Mouse (Mus musculus) splenic B cell, adult 2 months (primary cell): ENCODE results near the gene Tnni3k.
"Not testable (repeated sequence)": the region's sequence is repeated elsewhere in the genome, so short reads cannot be mapped to it uniquely, and the experiment has no call there.

ENCODE experiments used
- DNase-seq: peaks from one replicate; pipeline ENCODE4 v3.0.0-alpha.2; 2011; ENCODE audit warnings: low read depth, low spot score
- H3K27me3 ChIP-seq: 2 replicates; pipeline ENCODE4 v1.6.1; 2012; ENCODE audit warnings: mild to moderate bottlenecking, low read length, moderate library complexity, mixed read lengths; ENCODE audit not compliant: control insufficient read depth, poor library complexity, insufficient read depth, severe bottlenecking
- H3K36me3 ChIP-seq: 2 replicates; pipeline ENCODE4 v1.6.1; 2012; ENCODE audit warnings: mild to moderate bottlenecking, low read length, moderate library complexity, mixed read lengths; ENCODE audit not compliant: control insufficient read depth, poor library complexity, insufficient read depth, severe bottlenecking

Gene Tnni3k

GRCm38 (mm10) chr3:154834373-154834772, 220.8 kb downstream of the Tnni3k start:
- no peaks in the 10 kb centered on the region for H3K36me3 ChIP-seq
- H3K27me3 ChIP-seq = no peaks in the 10 kb centered on the region
- DNase-seq = no peak

GRCm38 (mm10) chr3:154825739-154826138, 229.5 kb downstream of the Tnni3k start:
- no peak for DNase-seq
- Histone ChIP-seq H3K36me3 (no peaks in the 10 kb centered on the region), H3K27me3 (no peaks in the 10 kb centered on the region)

GRCm38 (mm10) chr3:154824713-154825112, 230.5 kb downstream of the Tnni3k start:
- Histone ChIP-seq H3K27me3 (no peaks in the 10 kb centered on the region), H3K36me3 (no peaks in the 10 kb centered on the region)
- no peak for DNase-seq

- not testable (repeated sequence) for DNase-seq, H3K27me3 ChIP-seq
These were observed 235.5 kb downstream of the Tnni3k start for GRCm38 (mm10) chr3:154819684-154820083.

GRCm38 (mm10) chr3:154817732-154818131, 237.5 kb downstream of the Tnni3k start:
- H3K27me3 ChIP-seq = no peaks in the 10 kb centered on the region
- DNase-seq = no peak
- H3K36me3 ChIP-seq = no peaks in the 10 kb centered on the region

More at GRCm38 (mm10) chr3:154819684-154820083, 235.5 kb downstream of the Tnni3k start:
- H3K36me3 ChIP-seq = not testable (repeated sequence)

GRCm38 (mm10) chr3:154816801-154817625, 238.2 kb downstream of the Tnni3k start:
- H3K36me3 ChIP-seq = no peaks in the 10 kb centered on the region
- no peak for DNase-seq
- H3K27me3 ChIP-seq = no peaks in the 10 kb centered on the region

- Histone ChIP-seq H3K27me3 (no peaks in the 10 kb centered on the region), H3K36me3 (no peaks in the 10 kb centered on the region)
- DNase-seq = no peak
These were observed 239.0 kb downstream of the Tnni3k start for GRCm38 (mm10) chr3:154816231-154816630.

GRCm38 (mm10) chr3:154815606-154816005, 239.6 kb downstream of the Tnni3k start:
- no peak for DNase-seq
- H3K27me3 ChIP-seq = no peaks in the 10 kb centered on the region
- H3K36me3 ChIP-seq = no peaks in the 10 kb centered on the region

- no peaks in the 10 kb centered on the region for H3K27me3 ChIP-seq
- DNase-seq = no peak
- H3K36me3 ChIP-seq = no peaks in the 10 kb centered on the region
These were observed 242.3 kb downstream of the Tnni3k start for GRCm38 (mm10) chr3:154812893-154813292.

- Histone ChIP-seq H3K36me3 (no peaks in the 10 kb centered on the region), H3K27me3 (no peaks in the 10 kb centered on the region)
- no peak for DNase-seq
These were observed 243.4 kb downstream of the Tnni3k start for GRCm38 (mm10) chr3:154811833-154812232.

- H3K27me3 ChIP-seq = no peaks in the 10 kb centered on the region
- no peak for DNase-seq
- no peaks in the 10 kb centered on the region for H3K36me3 ChIP-seq
These were observed 243.9 kb downstream of the Tnni3k start for GRCm38 (mm10) chr3:154811281-154811680.

- no peak for DNase-seq
- no peaks in the 10 kb centered on the region for H3K36me3 ChIP-seq
- H3K27me3 ChIP-seq = no peaks in the 10 kb centered on the region
These were observed 244.8 kb downstream of the Tnni3k start for GRCm38 (mm10) chr3:154810273-154810870.

GRCm38 (mm10) chr3:154806626-154807025, 248.6 kb downstream of the Tnni3k start:
- no peaks in the 10 kb centered on the region for H3K27me3 ChIP-seq
- DNase-seq = no peak
- no peaks in the 10 kb centered on the region for H3K36me3 ChIP-seq

GRCm38 (mm10) chr3:154800888-154801429, 254.2 kb downstream of the Tnni3k start:
- DNase-seq = no peak
- no peaks in the 10 kb centered on the region for H3K27me3 ChIP-seq

GRCm38 (mm10) chr3:154800454-154800853, 254.8 kb downstream of the Tnni3k start:
- no peak for DNase-seq
- Histone ChIP-seq H3K36me3 (no peaks in the 10 kb centered on the region), H3K27me3 (no peaks in the 10 kb centered on the region)

More at GRCm38 (mm10) chr3:154800888-154801429, 254.2 kb downstream of the Tnni3k start:
- H3K36me3 ChIP-seq = no peaks in the 10 kb centered on the region
